Mouse (Mus musculus) embryo, embryonic 10.5 days (tissue): ENCODE results near the gene Doc2g.
"Not testable (repeated sequence)": the region's sequence is repeated elsewhere in the genome, so short reads cannot be mapped to it uniquely, and the experiment has no call there.

Source experiments
- DNase-seq: peaks from one replicate; pipeline ENCODE4 v3.0.0-alpha.2; 2015; ENCODE audit warnings: low spot score

The Doc2g gene

DNA sequence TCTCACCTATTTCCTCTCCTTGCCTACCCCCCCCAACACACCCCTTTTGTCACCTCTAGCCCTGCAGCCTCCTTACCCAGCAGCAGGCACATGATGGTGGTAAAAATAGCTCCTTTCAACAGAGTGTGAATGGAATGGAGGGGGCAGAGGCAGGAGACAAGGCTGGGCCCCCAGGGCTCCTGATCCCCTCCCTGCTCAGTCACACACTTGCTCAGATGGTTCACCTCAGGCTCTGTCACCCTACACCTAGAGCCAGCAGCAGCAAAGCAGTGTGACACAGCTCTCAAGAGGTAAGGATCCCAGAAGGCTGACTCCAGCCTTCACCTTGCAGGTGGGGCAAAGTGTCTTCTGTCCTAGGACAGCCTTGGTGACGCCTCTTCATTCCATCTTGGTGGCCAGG is at the start of gene Doc2g:
Gene Doc2g, plus strand, starts transcription at position 202 of the 400 bp plus-strand sequence.
- no peak for DNase-seq

DNA sequence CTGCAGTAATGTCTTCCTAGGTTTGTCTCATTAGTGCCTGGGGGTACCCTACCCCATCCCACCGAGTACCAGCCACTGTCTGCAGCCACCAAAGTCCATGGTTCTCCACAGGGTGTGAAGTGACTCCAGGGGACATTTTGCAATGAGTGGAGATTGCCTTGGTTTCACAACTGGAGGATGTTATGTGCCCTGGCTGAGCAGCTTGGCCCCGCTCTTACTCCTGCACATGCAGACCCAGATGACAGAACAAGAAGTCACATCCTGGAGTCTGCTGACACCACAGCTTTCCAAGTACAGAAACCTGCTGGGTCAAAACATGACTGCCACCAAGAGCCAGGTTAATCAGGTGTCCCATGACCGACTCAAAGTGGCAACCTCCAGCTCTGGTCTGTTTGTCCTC is 48.1 kb upstream of the Doc2g start:
- DNase-seq: no peak

DNA sequence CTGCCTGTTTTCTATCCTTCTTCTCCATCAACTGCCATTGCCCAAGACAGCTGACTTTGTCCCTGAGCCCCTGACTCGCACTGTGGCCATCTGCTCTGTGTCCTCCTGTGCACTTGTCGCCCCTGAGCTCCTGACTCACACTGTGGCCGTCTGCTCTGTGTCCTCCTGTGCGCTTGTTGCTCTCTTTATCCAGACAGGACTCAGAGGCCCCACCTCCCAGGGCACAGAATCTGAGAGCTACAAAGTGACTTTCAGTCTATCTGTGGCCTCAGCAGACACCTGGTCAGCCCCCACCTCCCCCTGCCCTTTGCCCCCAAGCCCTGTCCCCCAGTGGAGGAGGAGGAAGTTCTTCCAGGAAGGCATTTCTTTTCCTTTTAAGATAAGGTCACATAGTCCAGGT is 47.3 kb upstream of the Doc2g start:
- DNase-seq: no peak

DNA sequence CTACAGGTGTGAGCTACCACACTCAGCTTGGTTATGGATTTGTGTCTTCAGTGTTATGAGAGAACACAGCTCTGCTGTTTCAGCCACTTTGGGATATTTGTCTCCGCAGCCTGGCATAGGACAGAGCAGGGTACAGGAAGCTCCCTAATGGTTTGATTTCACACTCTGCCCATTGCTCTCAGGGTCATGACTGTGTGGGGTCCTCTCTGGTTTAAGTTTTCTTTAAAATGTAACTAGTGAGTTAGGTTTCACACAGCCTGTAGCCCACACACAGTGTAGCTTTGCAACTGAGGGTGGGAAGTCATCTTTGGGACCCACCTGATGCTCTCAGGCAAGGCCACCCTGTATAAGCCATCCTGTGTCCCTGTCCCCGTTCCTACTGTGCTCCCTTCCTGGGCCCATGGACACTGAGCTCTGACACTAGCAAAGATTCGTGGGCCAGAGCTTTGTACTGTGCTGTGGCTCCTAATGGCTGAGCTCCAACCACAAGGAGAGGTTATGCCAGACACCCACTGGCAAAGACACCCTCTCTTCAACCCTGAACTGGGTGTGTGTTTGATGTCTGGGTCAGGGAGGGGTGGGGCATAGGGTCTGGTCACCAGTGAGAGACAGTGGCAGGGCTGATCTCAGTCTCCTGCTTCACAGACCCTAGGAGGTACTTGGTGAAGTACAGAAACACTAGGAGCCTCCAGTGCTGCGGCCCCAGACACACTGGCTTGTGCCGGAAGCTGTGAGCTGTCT is 45.6 kb upstream of the Doc2g start:
- DNase-seq: not testable (repeated sequence)

DNA sequence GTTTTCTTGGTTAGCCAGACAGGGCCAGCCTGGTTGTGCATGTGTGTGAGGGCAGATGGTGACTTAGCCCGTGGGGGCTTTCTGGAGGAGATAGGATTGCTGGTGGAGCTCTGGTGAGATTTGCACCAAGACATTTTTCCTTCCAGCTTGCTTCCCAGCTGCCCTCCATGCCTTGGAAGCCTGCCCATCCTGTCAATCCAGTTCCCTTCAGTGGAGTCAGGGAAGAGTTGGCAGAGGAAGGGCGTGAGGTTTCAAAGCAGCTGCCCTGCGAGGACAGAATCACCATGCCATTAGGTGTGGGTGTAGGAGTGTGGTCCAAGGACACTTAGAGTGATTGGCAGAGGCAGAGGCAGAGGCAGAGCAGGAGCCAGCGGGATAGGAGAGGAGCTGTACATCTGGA is 44.6 kb upstream of the Doc2g start, which contains the start of gene Aldh3b3:
Gene Aldh3b3, plus strand, starts transcription at position 176 of the 400 bp plus-strand sequence.
- DNase-seq: no peak

DNA sequence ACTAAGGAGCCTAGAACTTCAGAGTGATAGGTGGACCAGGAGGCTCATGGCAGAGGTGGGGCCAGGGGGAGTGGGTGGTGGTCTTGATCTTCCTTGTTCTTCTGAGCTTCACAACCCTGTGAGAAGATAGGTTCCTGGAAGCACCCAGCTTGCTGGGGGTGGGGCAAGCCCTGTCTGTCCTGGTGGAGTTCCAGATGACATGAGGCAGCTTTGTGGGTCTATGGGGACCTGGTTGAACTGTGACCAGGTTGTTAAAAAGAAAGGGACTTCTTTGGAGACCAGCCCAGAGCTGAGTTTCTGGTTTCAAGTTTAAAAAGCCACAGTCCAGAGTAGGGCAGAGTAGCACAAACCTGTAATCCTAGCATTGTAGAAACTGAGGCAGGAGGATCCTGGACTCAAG is 44.1 kb upstream of the Doc2g start:
- no peak for DNase-seq

DNA sequence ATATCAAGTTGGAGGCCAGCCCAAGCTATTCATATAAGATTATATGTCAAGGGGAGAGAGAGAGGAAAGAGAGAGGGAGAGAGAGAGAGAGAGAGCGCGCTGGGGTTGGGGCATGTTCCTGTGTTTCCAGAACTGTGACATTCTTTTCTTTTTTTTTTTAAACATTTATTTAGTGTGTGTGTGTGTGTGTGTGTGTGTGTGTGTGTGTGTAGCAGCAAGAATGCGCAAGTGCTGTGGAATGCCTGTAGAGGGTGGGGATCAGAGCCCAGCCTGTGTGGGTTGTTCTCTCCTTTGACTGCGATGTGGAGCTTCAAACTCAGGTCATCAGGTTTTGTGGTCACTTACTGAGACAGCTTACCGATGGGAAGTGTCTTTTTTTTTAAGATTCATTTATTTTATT is 42.9 kb upstream of the Doc2g start:
- DNase-seq: no peak

DNA sequence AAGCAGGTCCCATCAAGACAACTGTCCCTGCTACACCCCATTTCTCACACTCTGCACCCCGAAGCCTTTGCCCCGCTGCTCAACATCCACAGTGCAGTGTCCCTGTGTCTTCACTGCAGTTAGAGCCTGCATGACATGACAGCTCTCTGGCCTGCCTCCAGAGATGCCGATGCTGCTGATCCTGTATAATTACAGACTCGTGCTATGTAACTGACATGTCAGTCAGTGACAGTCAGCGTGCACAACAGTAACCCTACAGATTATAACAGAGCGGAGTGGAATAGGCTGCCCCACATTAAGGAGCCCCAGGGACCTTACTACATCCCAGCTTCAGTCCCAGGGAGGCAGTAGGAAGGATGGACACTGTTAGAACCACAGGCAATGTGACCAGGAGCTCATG is 41.3 kb upstream of the Doc2g start:
- DNase-seq: not testable (repeated sequence)

DNA sequence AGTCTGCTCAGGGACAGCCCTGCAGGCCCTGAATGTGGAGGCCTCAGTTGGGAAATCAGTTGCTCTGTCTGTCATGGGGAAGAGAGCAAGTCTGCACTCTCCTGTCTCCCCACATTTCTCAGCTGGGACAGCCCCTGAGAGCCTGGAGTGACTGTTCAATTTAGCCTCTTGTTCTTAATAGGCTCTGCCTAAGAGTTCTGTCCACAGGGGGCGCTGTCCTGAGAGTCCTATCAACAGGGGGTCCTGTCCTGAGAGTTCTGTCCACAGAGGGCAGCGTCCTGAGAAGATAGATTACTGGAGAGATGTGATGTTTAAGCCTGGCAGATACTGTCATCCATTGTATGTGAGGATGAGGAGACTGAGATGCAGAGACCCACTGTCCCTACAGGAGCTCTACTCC is 40.6 kb upstream of the Doc2g start:
- no peak for DNase-seq

DNA sequence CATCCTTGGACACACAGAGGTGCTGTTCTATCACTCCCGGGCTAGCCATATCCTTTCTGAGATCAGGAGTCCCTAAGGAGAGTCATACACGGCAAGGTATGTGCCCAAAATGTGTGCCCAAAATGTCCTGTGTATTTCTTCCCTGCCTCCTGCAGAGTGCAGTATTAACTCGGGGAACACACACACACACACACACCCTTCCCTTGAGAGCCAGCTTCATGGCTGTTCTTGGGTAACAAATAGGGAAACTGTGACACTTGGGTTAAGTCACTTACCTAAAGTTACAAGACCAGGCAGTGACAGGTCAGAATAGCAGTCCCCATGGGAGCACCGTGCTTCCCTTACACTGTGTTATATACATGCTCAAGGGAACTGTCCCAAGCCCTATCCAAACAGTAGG is 39.1 kb upstream of the Doc2g start:
- no peak for DNase-seq

DNA sequence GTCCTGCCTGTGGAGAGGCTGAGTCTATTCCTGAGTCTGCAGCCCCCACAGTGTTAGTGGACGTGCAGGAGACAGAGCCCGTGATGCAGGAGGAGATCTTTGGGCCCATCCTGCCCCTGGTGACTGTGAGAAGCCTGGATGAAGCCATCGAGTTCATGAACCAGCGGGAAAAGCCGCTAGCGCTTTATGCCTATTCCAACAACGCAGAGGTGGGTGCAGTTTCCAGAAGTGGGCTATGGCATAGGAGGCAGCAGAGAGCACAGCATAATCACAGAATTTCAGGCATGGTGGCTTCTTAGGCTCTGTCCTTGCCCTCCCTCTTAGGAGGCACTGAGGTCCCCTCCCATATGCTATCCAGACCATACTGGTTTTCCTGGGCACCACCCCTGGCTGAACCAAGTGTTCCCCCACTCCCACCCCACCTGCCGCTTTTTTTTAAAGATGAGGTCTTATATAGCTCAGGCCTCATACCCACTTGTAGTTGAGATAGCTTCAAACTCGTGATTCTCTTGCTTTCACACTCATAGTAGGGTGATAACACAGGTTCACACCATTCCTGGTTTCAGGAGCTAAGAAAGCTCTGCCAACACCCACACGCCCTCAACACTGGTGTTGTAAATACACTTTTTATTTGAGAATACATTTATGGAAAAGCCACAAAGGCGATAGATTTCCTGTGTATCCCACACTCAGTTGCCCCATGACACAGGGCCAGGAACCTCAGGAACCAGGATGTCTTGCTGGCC is 36.6 kb upstream of the Doc2g start:
- no peak for DNase-seq

DNA sequence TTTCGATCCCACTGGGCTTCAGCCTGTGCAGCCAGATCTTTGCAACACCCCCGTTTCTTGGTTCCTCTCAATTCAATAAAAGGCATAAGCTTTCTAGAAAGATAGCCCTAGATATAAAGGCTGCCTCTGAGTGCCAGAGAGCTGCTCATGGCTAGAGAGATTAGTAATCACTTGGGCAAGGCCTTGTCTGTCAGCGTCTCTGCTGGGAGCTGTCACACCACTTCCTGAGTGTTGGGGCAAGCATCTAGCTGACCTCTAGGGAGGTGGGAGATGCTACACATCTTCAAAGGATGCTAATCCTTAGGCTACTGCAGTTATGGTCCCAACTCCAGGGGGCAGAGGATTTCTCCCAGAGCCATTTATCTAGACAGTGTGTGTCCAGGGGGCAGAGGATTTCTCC is 35.9 kb upstream of the Doc2g start:
- no peak for DNase-seq

DNA sequence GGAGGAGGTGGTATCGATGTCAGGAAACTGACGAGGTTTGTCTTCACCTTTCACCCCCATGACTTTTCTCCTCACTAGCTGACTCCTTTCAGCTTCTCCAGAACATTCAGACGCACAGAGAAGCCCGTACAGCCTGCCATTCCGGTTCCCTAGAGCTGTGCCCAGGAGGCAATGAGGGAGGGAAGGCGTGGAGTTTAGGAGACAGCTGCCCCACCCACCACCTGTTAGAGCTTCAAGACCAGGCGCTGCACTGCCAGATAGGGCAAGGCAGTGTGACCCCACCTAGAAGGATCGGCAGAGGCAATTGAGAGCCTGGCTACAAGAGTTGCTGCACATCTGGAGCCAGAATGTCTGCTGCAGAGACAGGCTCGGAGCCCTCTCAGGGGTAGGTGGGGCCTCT is 30.9 kb upstream of the Doc2g start, which contains the start of gene Aldh3b2:
Gene Aldh3b2, plus strand, starts transcription at position 100 of the 400 bp plus-strand sequence.
- DNase-seq: no peak

DNA sequence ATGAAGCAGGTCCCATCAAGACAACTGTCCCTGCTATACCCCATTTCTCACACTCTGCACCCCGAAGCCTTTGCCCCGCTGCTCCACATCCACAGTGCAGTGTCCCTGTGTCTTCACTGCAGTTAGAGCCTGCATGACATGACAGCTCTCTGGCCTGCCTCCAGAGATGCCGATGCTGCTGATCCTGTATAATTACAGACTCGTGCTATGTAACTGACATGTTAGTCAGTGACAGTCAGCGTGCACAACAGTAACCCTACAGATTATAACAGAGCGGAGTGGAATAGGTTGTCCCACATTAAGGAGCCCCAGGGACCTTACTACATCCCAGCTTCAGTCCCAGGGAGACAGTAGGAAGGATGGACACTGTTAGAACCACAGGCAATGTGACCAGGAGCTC is 28.5 kb upstream of the Doc2g start:
- not testable (repeated sequence) for DNase-seq

DNA sequence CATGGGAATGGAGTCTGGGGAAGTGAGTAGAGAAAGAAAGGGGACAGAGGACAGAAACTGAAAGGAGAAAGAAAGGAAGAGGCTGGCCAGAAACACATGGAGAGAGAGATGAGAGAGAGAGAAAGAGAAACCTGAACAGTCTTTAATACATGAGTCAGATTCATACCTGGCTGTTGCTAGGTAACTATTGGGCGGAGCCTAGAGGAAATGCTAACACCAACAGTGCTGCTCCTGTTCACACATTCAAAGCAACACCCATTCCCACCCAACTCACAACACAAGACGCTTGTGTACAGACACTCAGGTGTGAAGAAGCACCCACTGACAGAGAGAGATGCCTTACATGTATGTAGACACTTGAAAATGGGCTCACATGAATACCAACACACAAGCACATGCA is 27.2 kb upstream of the Doc2g start:
- no peak for DNase-seq

DNA sequence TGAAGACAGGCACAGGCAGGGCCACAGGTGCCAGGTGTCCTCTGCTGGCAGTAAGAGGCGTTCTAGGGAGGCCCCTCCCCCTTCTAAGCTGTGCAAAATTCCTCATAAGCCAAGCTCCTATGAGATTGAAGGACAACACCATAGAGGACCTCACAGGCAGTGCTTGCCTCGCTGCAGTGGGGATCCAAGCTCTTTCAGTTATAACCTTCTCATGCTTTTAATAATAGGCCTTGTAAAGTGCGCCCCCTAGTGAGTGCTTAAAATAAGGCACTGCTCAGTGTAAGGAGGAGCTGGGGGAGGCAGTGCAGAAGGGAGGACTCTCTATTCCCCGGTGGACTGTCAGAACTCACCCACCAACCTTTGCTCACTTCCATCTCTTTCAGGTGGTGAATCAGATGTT is 22.8 kb upstream of the Doc2g start:
- DNase-seq: peak; percentile 94

DNA sequence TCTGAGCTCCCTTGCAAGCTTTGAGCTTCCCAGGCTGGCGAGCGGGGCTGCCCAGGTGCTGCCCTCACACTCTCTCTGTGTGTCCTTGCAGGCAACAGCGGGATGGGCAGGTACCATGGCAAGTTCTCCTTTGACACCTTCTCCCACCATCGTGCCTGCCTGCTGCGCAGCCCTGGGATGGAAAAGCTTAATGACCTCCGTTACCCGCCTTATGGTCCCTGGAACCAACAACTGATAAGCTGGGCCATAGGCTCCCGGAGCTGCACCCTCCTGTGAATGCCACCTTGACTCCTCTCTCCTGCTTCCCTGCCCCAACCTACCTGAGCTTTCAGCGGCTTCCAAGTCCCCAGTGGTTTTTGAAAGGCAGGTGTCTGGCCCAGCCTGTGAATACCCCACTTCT is 22.2 kb upstream of the Doc2g start:
- no peak for DNase-seq

DNA sequence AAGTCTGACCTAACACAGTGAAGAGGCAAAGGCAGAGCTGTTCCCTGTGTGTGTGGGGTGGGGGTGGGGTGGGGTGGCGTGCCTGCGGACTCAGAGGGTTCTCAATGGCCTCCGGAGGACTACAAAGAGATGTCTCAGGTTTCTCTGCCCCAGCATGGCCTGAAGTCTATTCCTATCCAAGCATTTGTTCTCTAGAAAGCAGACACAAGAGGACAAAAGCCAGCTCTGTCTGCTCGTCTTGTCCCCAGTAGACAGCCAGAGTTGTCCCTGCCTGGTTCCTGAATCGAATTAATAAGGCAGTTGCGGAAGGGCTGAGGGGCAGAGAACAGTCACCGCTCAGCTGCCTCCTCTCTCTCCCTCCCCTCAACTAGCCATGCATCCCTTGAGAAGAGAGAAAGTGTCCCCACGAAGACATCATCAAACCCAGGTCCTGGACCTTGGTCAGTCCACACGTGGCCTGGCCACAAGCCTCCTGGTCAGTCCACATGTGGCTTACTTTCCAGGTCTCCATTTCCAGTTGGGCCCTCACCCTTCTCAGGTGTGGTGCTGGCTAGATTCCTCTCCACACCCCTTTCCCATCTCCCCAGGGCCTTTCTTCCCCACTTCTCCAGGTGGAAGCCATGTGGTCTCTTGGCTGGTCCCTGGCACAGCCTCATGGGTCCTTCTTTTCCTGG is 19.4 kb upstream of the Doc2g start:
- peak; percentile 54 for DNase-seq

DNA sequence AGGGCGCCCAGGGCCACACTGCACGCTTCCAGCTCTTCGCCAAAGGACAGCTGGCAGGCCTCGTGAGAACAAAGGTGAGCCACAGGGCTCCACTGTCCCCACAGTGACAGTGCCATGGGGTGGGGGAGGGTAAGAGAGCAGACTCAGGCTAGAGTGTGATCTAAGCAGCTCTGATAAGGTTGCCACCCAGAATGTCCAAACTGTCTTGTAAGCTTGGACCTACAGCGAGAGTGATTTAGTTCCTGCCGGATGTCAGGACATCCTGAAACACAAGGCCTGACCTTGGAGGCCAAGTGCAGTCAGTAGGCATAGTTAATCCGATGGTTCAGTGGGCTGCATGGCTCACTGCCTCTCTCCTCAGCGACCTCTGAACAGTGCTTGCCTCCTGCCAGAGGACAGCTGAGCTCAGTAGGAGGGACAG is 17.8 kb upstream of the Doc2g start:
- peak; percentile 68 for DNase-seq

DNA sequence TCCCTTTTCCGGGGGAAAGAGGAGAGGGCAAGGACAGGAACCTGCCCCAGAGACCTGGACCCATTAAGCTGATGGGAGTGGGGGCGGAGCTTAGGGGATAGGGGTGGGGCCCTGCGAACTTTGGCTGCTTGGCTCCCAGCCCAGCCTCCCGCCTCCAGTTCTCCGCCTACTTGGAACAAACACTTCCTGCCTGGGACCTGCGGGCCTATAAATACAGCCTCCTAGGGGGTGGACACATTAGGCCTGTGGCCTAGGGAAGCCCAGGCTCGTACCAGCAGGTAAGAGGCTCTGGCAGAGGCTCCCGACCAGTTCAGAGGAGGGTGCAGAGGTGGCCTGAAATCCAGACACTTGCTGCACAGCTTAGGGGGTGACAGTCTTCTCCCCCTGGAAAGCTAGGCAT is 16.8 kb upstream of the Doc2g start, which contains the start of gene Acy3:
Gene Acy3, plus strand, starts transcription at position 237 of the 400 bp plus-strand sequence.
- peak; percentile 70 for DNase-seq

DNA sequence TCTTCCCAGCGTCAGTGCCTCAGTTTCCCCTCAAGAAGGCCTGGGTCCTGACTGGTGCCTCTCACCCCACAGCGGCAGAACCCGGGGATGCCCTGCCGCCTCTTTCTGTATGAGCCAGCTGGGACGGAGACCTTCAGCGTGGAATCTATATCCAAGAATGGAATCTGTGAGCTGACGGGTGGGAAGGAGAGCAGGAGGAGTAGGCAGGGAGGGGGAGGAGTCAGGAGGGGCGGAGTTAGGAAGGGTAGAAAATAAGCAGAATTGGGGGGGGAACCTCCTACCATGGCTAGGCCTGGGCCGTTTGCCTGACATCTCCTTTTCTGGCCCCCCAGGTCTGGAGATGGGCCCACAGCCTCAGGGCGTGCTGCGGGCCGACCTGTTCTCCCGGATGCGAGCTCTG is 15.0 kb upstream of the Doc2g start:
- DNase-seq: no peak

DNA sequence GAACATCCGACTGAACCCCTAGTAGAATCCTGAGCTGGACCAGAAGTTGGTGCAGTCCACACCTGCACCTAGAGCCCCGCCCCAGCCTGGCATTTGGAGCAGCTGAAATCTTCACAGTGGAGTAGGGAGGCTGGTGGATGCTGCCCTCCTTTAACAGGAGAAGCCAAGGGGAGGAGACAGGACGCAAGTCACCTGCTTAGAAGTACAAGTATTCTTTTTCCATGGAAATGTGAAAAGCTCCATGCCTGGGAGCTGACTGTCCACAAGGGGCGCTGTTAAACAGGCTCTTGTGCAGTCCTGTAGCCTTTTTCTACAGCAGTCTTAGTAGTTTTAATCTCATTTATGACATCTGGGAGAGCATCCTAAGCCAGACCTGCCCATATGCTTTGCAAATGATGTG is 14.4 kb upstream of the Doc2g start:
- no peak for DNase-seq

DNA sequence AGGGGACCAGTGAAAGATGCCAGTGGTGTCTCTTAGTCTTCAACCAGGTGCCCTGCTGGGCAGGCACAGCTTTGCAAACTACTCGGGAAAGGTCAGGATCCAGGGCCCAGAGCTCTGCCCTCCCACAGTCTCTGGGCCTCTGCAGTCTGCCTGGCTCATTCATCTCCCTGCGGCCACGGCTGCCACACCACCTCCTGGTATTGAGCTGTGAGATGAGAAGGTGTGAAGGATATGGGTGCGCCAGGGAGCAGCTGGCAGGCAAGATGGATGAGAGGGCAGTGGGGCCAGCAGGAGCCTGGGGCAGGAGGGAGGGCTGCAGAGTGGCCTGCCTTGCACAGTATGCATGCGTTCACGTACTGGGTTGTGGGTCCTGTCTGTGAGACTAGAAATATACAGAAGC is 12.3 kb upstream of the Doc2g start:
- DNase-seq: no peak
